Mouse (Mus musculus): ENCODE measurements around the gene Pet2. TPM values are rescaled to one million over a fixed set of nuclear protein-coding genes. Genes with fewer than 3 reads are reported as not detected.

Pet2 gene
- not detected in 2 replicates for polyA plus RNA-seq (2014; fragmentation: Nextera tagmentation; extraction: Ambion mirVana)

DNA sequence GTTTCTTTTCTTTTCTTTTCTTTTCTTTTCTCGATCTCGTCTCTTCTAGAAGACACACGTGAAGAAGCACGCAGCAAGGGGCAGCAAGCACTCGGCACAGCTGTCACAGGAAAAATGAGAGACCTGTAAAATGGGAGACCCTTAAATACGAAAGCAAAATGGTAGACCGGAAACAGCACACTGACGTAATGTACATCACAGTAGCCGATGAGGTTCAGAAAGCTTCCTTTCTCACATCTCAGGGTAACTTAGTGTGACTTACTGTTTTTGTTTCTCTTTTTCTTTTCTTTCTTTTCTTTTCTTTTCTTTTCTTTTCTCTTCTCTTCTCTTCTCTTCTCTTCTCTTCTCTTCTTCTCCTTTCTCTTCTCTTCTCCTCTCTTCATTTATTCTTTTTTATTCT lies at the start of gene Pet2:
TSS of gene Pet2 (minus strand) at position 101 of the 400 bp plus-strand sequence.
- 93% methylated on average over 9 of the region's 9 CpGs for WGBS
- Histone ChIP-seq H3K4me3 (replicated peaks; ENCODE audit: low read depth, low read length) (no peak within 1 kb of the TSS), H3K4me2 (ENCODE audit: low read length) (no peak within 1 kb of the TSS), H3K27me3 (ENCODE audit: control insufficient read depth, insufficient read depth, low read length) (no peaks in the 10 kb centered on the region), H3K9ac (replicated peaks; ENCODE audit: low read length) (no peak within 1 kb of the TSS), H3K4me1 (ENCODE audit: control insufficient read depth, insufficient read depth, low read length) (no peaks in the 10 kb centered on the region), H3K36me3 (ENCODE audit: control insufficient read depth, insufficient read depth, low read length) (no peaks in the 10 kb centered on the region), H3K9me3 (ENCODE audit: control insufficient read depth, low read length) (no peaks in the 10 kb centered on the region), H3K27ac (replicated peaks; ENCODE audit: low read depth, low read length) (no peak within 1 kb of the TSS)
- DNase-seq (no peak), ATAC-seq (ENCODE audit: low FRiP score, low TSS enrichment) (no peak)
